Mouse (Mus musculus) spleen, adult 2 months (tissue): ENCODE measurements at regions not wholly inside any gene's neighbourhood (a gene's known extent, or its start where the extent isn't known, plus 50 kb on each side); places are given as distances from the start of the nearest gene placed in this dataset.

ENCODE experiments used
- CTCF ChIP-seq: fragments of 200-500 bp; IDR thresholded peaks from 2 replicates; pipeline ENCODE4 v1.5.1; 2011; ENCODE audit warnings: mild to moderate bottlenecking, inconsistent platforms; ENCODE audit not compliant: insufficient read depth, insufficient read length, insufficient replicate concordance; ENCODE audit errors: extremely low read depth
- POLR2A ChIP-seq: fragments of 200-500 bp; IDR thresholded peaks from 2 replicates; pipeline ENCODE4 v1.6.1; 2011; ENCODE audit warnings: low read depth, low read length, inconsistent platforms

DNA sequence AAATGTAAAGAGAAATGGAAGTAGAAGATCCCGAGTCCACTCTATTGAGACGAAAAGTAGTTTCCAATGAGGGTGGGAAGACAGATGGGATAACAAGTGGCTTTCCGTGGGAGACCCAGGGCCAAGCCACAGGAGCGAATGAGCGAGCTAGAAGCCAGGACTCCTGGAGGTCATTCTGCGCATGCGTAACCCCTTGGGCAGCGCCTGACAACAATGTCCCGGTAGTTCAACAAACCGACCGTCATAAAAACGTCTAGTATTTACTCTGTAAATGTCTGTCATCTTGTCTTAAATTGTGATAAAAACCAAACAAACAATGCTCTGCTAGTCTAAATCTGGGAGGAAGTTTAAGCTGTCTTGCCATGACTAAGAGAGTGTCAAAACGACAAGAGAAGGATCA, 112.4 kb downstream of the Chic2 start:
- TF ChIP-seq POLR2A (no peak), CTCF (no peak)
